Mouse (Mus musculus): ENCODE results near the gene Hspb3. TPM values are rescaled to one million over a fixed set of nuclear protein-coding genes. Genes with fewer than 3 reads are reported as not detected.
A peak's percentile ranks its signal among the peaks of the same experiment; 100 is the strongest.

The Hspb3 gene
- polyA plus RNA-seq, 2 experiments, result not detected

- Histone ChIP-seq H3K27ac (no peak overlapping the region), H3K27me3 (ENCODE audit: control insufficient read depth, insufficient read depth, low read length) (no peaks in the 10 kb centered on the region), H3K9me3 (ENCODE audit: control insufficient read depth, low read length) (no peaks in the 10 kb centered on the region), H3K4me2 (ENCODE audit: low read depth) (peak overlapping the region; percentile 90), H3K4me1 (replicated peaks; ENCODE audit: control insufficient read depth in 2 of 2, insufficient read depth in 2 of 2, low read length in 1 of 2) (peaks cover 2 to 19% of the 10 kb centered on the region in 2 experiments; a peak in 3 of 4 replicates), H3K4me3 (ENCODE audit: insufficient read depth in 1 of 2, low read depth in 2 of 2, low read length in 2 of 2) (peak overlapping the region; percentile 49 to 77), H3K9ac (replicated peaks) (no peak overlapping the region; the same call in 1 of the 2 replicates), H3K36me3 (replicated peaks; ENCODE audit: control insufficient read depth, insufficient read depth, low read depth) (no peaks in the 10 kb centered on the region; the same call in 1 of the 2 replicates)
- 4% methylated on average over 10 of the region's 10 CpGs for WGBS (ENCODE audit: insufficient replicate concordance)
- DNase-seq (ENCODE audit: low read depth in 3 of 3, low spot score in 3 of 3), result no peak
- ATAC-seq (ENCODE audit: insufficient read depth), result no peak
- TF ChIP-seq CTCF (IDR thresholded peaks at IDR 0.05; ENCODE audit: low read depth) (no peak), EP300 (IDR thresholded peaks at IDR 0.05; ENCODE audit: low read depth) (no peak)
Measured at GRCm38 (mm10) chr13:113615546-113615941, 47.9 kb downstream of the Hspb3 start.

DNA sequence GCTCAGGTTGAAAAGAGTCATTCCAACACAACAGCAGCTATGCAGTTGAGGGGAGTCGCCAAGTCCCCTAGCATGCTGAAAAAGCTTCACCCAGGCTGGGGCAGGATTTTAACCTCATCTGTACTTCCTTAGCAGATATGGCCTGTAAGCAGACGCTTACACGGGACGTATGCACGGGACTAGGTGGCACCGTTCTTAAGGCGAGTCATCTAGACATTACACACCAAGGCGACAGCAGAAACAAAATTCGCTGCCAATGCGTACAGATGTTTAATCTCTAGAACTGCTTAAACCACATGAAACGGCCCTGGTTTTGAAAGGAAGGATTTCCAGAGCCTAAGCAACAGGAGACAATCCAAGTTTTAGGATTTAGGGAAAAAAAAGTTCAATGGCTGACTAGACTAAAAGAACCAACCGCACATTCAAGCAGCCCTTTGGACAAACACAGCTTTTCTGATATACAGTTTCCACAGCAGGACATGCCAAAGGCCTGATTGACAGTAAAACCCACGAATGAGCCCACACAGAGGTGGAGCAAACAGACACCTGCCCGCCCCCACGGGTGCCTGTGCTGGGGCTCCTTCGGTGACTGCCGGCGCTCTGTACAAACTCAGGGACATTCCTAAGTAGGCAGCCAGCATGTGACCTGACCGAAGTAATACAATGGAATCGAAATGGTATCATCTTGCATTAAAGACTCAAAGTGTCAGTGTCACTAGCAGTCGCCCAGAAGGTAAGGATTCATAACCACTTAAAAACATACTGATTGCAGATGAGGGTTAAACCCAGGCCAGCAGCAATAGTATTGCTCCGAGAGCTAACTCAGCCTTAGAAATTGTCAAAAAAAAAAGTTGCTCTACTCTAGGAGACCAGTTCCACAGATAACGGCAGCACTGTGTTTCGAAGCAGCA, 48.6 kb downstream of the Hspb3 start:
- no peaks in the 10 kb centered on the region; the same call in 1 of the 2 replicates for H3K36me3 ChIP-seq (replicated peaks; ENCODE audit: control insufficient read depth, insufficient read depth, low read depth)
- 14% methylated on average over 24 of the region's 24 CpGs for WGBS (ENCODE audit: insufficient replicate concordance)
- H3K4me2 ChIP-seq (ENCODE audit: low read depth), result peak overlapping the region; percentile 90
- ATAC-seq (ENCODE audit: insufficient read depth) (peak; percentile 36), DNase-seq (ENCODE audit: low read depth in 3 of 3, low spot score in 3 of 3) (peak; percentile 64 to 68 (median 67))
- no peaks in the 10 kb centered on the region for H3K9me3 ChIP-seq (ENCODE audit: control insufficient read depth, low read length)
- TF ChIP-seq CTCF (IDR thresholded peaks at IDR 0.05; ENCODE audit: low read depth) (no peak), EP300 (IDR thresholded peaks at IDR 0.05; ENCODE audit: low read depth) (no peak)
- H3K4me3 ChIP-seq (ENCODE audit: insufficient read depth in 1 of 2, low read depth in 2 of 2, low read length in 2 of 2), result peak overlapping the region; percentile 49 to 77
- H3K9ac ChIP-seq (replicated peaks), result no peak overlapping the region; the same call in none of the 2 replicates
- no peak overlapping the region for H3K27ac ChIP-seq
- H3K27me3 ChIP-seq (ENCODE audit: control insufficient read depth, insufficient read depth, low read length), result no peaks in the 10 kb centered on the region
- H3K4me1 ChIP-seq (replicated peaks; ENCODE audit: control insufficient read depth in 2 of 2, insufficient read depth in 2 of 2, low read length in 1 of 2), result peaks cover 2 to 22% of the 10 kb centered on the region in 2 experiments; a peak in 3 of 4 replicates

GRCm38 (mm10) chr13:113613882-113614281, 49.6 kb downstream of the Hspb3 start:
- Histone ChIP-seq H3K4me2 (ENCODE audit: low read depth) (peak overlapping the region; percentile 90), H3K4me1 (replicated peaks; ENCODE audit: control insufficient read depth in 2 of 2, insufficient read depth in 2 of 2, low read length in 1 of 2) (peaks cover 2 to 25% of the 10 kb centered on the region in 2 experiments; a peak in 3 of 4 replicates), H3K27me3 (ENCODE audit: control insufficient read depth, insufficient read depth, low read length) (no peaks in the 10 kb centered on the region), H3K36me3 (replicated peaks; ENCODE audit: control insufficient read depth, insufficient read depth, low read depth) (no peaks in the 10 kb centered on the region; the same call in 1 of the 2 replicates), H3K9me3 (ENCODE audit: control insufficient read depth, low read length) (no peaks in the 10 kb centered on the region), H3K4me3 (ENCODE audit: insufficient read depth in 1 of 2, low read depth in 2 of 2, low read length in 2 of 2) (no peak overlapping the region; a peak in 1 of 4 replicates), H3K27ac (no peak overlapping the region), H3K9ac (replicated peaks) (no peak overlapping the region)
- ATAC-seq (ENCODE audit: insufficient read depth) (no peak), DNase-seq (ENCODE audit: low read depth in 3 of 3, low spot score in 3 of 3) (no peak)
- TF ChIP-seq EP300 (IDR thresholded peaks at IDR 0.05; ENCODE audit: low read depth) (no peak), CTCF (IDR thresholded peaks at IDR 0.05; ENCODE audit: low read depth) (no peak)
- WGBS (ENCODE audit: insufficient replicate concordance), result 45% methylated on average over 10 of the region's 10 CpGs

- no peak for ATAC-seq (ENCODE audit: insufficient read depth)
- H3K27me3 ChIP-seq (ENCODE audit: control insufficient read depth, insufficient read depth, low read length), result no peaks in the 10 kb centered on the region
- no peaks in the 10 kb centered on the region for H3K9me3 ChIP-seq (ENCODE audit: control insufficient read depth, low read length)
- no peak overlapping the region for H3K9ac ChIP-seq (replicated peaks)
- H3K4me1 ChIP-seq (replicated peaks; ENCODE audit: control insufficient read depth in 2 of 2, insufficient read depth in 2 of 2, low read length in 1 of 2), result peaks cover 2 to 25% of the 10 kb centered on the region in 2 experiments; a peak in 2 of 4 replicates
- TF ChIP-seq EP300 (IDR thresholded peaks at IDR 0.05; ENCODE audit: low read depth) (no peak), CTCF (IDR thresholded peaks at IDR 0.05; ENCODE audit: low read depth) (no peak)
- H3K4me2 ChIP-seq (ENCODE audit: low read depth), result peak overlapping the region; percentile 90
- H3K27ac ChIP-seq, result no peak overlapping the region
- no peaks in the 10 kb centered on the region; the same call in 1 of the 2 replicates for H3K36me3 ChIP-seq (replicated peaks; ENCODE audit: control insufficient read depth, insufficient read depth, low read depth)
- no peak overlapping the region; a peak in 1 of 4 replicates for H3K4me3 ChIP-seq (ENCODE audit: insufficient read depth in 1 of 2, low read depth in 2 of 2, low read length in 2 of 2)
- 55% methylated on average over 12 of the region's 12 CpGs for WGBS (ENCODE audit: insufficient replicate concordance)
- no peak for DNase-seq (ENCODE audit: low read depth in 3 of 3, low spot score in 3 of 3)
Measured at GRCm38 (mm10) chr13:113613341-113613740, 50.1 kb downstream of the Hspb3 start.

Other genes with a start within 250 kb of the Hspb3 start
- 3.0 and 3.8 TPM in 2 replicates for gene Snx18, start 45.1 kb downstream of the Hspb3 start, polyA plus RNA-seq (2012; rRNA removed)
- gene Snx18, start 45.1 kb downstream of the Hspb3 start, polyA plus RNA-seq (2014; fragmentation: Nextera tagmentation; extraction: Ambion mirVana), result 5.9 and 6.2 TPM in 2 replicates
- gene Arl15, start 130.8 kb upstream of the Hspb3 start, polyA plus RNA-seq (2012; rRNA removed), result 1.9 and 2.0 TPM in 2 replicates
- 2.6 and 3.0 TPM in 2 replicates for gene Arl15, start 130.8 kb upstream of the Hspb3 start, polyA plus RNA-seq (2014; fragmentation: Nextera tagmentation; extraction: Ambion mirVana)

Measured in liver, embryonic 14.5 days (tissue).